Mouse (Mus musculus) embryonic facial prominence, embryonic 11.5 days (tissue): Measurements from ENCODE around the gene Phf19. TPM values are rescaled to one million over a fixed set of nuclear protein-coding genes. Genes with fewer than 3 reads are reported as not detected.

Source experiments
- ATAC-seq: fragments of 200-750 bp; cut with Nextera tagmentation; replicated peaks from 2 replicates; pipeline ENCODE4 v1.8.0; 2017; ENCODE audit warnings: low read depth; ENCODE audit not compliant: insufficient number of reproducible peaks, low FRiP score, low TSS enrichment
- DNase-seq: peaks from one replicate; pipeline ENCODE4 v3.0.0-alpha.2; 2015; ENCODE audit warnings: low spot score
- H3K27ac ChIP-seq: fragments of 300-500 bp; sonication (generic); replicated peaks from 2 replicates; pipeline ENCODE4 v1.5.1; 2014; ENCODE audit warnings: mild to moderate bottlenecking, low read depth, low read length, control low read depth
- H3K27me3 ChIP-seq: fragments of 300-500 bp; sonication (generic); 2 replicates; pipeline ENCODE4 v1.6.1; 2014; ENCODE audit warnings: mild to moderate bottlenecking, low read length, moderate library complexity, mixed read lengths; ENCODE audit not compliant: control insufficient read depth, insufficient read depth
- H3K36me3 ChIP-seq: fragments of 300-500 bp; sonication (generic); replicated peaks from 2 replicates; pipeline ENCODE4 v1.6.1; 2014; ENCODE audit warnings: low read depth, mild to moderate bottlenecking, low read length, moderate library complexity, mixed read lengths; ENCODE audit not compliant: control insufficient read depth, insufficient read depth
- H3K4me1 ChIP-seq: fragments of 300-500 bp; sonication (generic); 2 replicates; pipeline ENCODE4 v1.6.1; 2014; ENCODE audit warnings: low read length, mixed read lengths; ENCODE audit not compliant: control insufficient read depth, insufficient read depth
- H3K4me2 ChIP-seq: fragments of 300-500 bp; sonication (generic); 2 replicates; pipeline ENCODE4 v1.6.1; 2014; ENCODE audit warnings: low read depth, mild to moderate bottlenecking, control low read depth, low read length, moderate library complexity
- H3K4me3 ChIP-seq: fragments of 300-500 bp; sonication (generic); 2 replicates; pipeline ENCODE4 v1.5.1; 2014; ENCODE audit warnings: low read depth, low read length, control low read depth
- H3K9ac ChIP-seq: fragments of 300-500 bp; sonication (generic); replicated peaks from 2 replicates; pipeline ENCODE4 v1.6.1; 2014; ENCODE audit warnings: mild to moderate bottlenecking, control low read depth, low read length
- H3K9me3 ChIP-seq: fragments of 300-500 bp; sonication (generic); replicated peaks from 2 replicates; pipeline ENCODE4 v1.6.1; 2016; ENCODE audit warnings: mild to moderate bottlenecking, low read length, inconsistent platforms, mixed read lengths; ENCODE audit not compliant: control insufficient read depth
- WGBS: fragments of 180-500 bp; shearing (Covaris S2); extraction: QIAGEN DNeasy Blood & Tissue Kit; methylation state at CpG from one replicate; pipeline ENCODE4 v1.1.7; 2014; 5-methylcytosine and 5-hydroxymethylcytosine counted together
- polyA plus RNA-seq: library from polyadenylated mRNA; unstranded; fragments of >200 nt; fragmentation: Nextera tagmentation; extraction: Ambion mirVana; gene quantifications from 2 replicates; pipeline ENCODE4 v1.2.1, GENCODE M21; 2014

Gene Phf19
- polyA plus RNA-seq, 1 experiment from 2014 or later, result 2.2 TPM

GRCm38 (mm10) chr2:34857728-34858127 lies 56.1 kb downstream of the Phf19 start:
- Histone ChIP-seq H3K27ac (no peak overlapping the region), H3K27me3 (no peaks in the 10 kb centered on the region), H3K4me2 (no peak overlapping the region), H3K4me3 (no peak overlapping the region), H3K9me3 (no peaks in the 10 kb centered on the region), H3K36me3 (peaks cover 21% of the 10 kb centered on the region), H3K4me1 (no peaks in the 10 kb centered on the region), H3K9ac (no peak overlapping the region)
- 90% methylated on average over 8 of the region's 8 CpGs for WGBS
- ATAC-seq, result no peak
- DNase-seq, result no peak

DNA sequence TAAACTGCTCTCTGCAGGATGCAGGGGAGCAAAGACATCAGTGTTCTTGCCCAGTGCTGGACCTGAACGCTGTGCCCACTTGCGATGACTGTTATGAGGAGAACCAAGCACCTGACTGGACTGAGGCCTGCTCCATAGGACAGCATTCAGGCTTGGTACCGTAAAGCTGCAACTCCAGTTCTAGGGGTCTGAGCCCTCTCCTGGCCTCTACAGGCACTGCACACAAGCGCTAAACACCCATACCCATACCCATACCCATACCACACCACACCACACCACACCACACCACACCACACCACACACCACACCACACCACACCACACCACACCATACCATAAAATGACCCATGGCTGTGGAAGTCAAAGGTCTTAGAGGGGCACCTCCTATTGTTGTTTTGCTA lies 58.6 kb downstream of the Phf19 start:
- peaks cover 17% of the 10 kb centered on the region for H3K36me3 ChIP-seq
- DNase-seq, result no peak
- no peaks in the 10 kb centered on the region for H3K27me3 ChIP-seq
- no peak overlapping the region for H3K27ac ChIP-seq
- no peak overlapping the region for H3K9ac ChIP-seq
- no peaks in the 10 kb centered on the region for H3K9me3 ChIP-seq
- 100% methylated on average over 4 of the region's 4 CpGs for WGBS
- H3K4me1 ChIP-seq, result no peaks in the 10 kb centered on the region
- ATAC-seq, result no peak
- no peak overlapping the region for H3K4me3 ChIP-seq
- H3K4me2 ChIP-seq, result no peak overlapping the region

GRCm38 (mm10) chr2:34847702-34848101 lies 66.1 kb downstream of the Phf19 start:
- WGBS, result 80% methylated on average over 1 of the region's 1 CpGs
- Histone ChIP-seq H3K4me1 (no peaks in the 10 kb centered on the region), H3K36me3 (peaks cover 3% of the 10 kb centered on the region; the same call in 1 of the 2 replicates), H3K9me3 (no peaks in the 10 kb centered on the region), H3K27ac (no peak overlapping the region), H3K4me3 (no peak overlapping the region), H3K27me3 (no peaks in the 10 kb centered on the region), H3K4me2 (no peak overlapping the region), H3K9ac (no peak overlapping the region)
- ATAC-seq, result no peak
- no peak for DNase-seq

Other genes with a start within 250 kb of the Phf19 start
- 92.5 and 96.3 TPM in 2 replicates for gene Gapvd1, start 158.8 kb downstream of the Phf19 start, polyA plus RNA-seq
- 1,023 and 1,118 TPM in 2 replicates for gene Hspa5, start 142.1 kb downstream of the Phf19 start, polyA plus RNA-seq
- 34.5 and 40.2 TPM in 2 replicates for gene Rabepk, start 114.1 kb downstream of the Phf19 start, polyA plus RNA-seq
- gene Fbxw2, start 87.7 kb downstream of the Phf19 start, polyA plus RNA-seq, result 66.3 and 71.2 TPM in 2 replicates
- 0.33 TPM in 1 of 2 replicates, not detected in the other for gene Gm34653, start 81.0 kb downstream of the Phf19 start, polyA plus RNA-seq
- gene Cutal, start 39.6 kb downstream of the Phf19 start, polyA plus RNA-seq, result 0.15 and 0.32 TPM in 2 replicates
- gene Psmd5, start 39.1 kb downstream of the Phf19 start, polyA plus RNA-seq, result 114 and 128 TPM in 2 replicates
- 0.35 and 1.1 TPM in 2 replicates for gene Traf1, start 47.7 kb upstream of the Phf19 start, polyA plus RNA-seq
- 0.38 TPM in 1 of 2 replicates, not detected in the other for gene Hc, start 147.4 kb upstream of the Phf19 start, polyA plus RNA-seq
- 0.13 TPM in 1 of 2 replicates, not detected in the other for gene AI182371, start 187.5 kb upstream of the Phf19 start, polyA plus RNA-seq
- 31.3 and 32.7 TPM in 2 replicates for gene Cntrl, start 195.5 kb upstream of the Phf19 start, polyA plus RNA-seq